Mouse (Mus musculus) cerebellum, postnatal 14 days (tissue): Measurements from ENCODE around the gene Ifi205.
"Not testable (repeated sequence)": the region's sequence is repeated elsewhere in the genome, so short reads cannot be mapped to it uniquely, and the experiment has no call there.

Experiments used
- DNase-seq, 2 experiments: peaks; one replicate each; pipeline ENCODE4 v3.0.0; 2021; ENCODE audit warnings: mixed read lengths in 2 of 2

Gene Ifi205

DNA sequence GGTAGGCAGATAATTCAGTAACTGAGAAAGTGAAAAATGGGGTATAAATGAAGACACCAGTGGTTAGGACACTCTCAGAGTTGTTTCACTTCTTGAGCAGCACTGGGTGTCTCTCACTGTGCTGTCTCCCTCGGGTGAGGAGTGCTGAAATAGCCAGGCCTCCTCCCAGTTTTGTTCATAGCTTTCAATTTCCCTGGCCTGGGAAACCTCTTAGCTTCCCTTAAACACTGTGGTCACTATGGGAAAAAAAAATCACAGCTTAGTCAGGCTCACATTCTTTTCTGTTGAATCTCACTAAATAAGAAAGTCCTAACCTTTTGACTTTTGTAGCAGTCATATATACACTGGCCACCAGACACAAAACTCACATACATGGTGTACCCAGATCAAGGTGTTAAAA lies at the start of gene Ifi205:
Gene Ifi205, minus strand, starts transcription at position 113 of the 400 bp plus-strand sequence.
- no peak for DNase-seq

DNA sequence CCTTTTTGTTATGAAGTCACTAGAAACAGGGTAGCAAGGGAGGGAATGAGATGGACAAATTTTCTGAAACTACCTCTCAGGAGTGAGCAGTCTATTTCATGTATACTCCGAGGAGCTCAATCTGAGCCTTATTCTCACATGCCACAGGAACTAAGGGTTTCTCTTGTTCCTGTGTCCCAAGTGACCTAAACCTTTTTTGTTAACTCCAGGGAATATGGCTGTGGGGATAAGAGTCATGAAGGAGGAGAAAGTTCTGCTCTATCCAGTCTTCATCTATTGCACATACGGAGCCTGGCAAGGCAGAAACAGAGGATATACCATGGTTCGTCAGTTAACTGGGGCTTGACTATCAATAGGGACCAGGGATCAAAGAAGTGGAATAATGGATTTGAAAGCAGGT lies 34.7 kb upstream of the Ifi205 start, which contains the start of gene Olfr430:
Gene Olfr430, plus strand, starts transcription at position 301 of the 400 bp plus-strand sequence.
- DNase-seq: no peak

DNA sequence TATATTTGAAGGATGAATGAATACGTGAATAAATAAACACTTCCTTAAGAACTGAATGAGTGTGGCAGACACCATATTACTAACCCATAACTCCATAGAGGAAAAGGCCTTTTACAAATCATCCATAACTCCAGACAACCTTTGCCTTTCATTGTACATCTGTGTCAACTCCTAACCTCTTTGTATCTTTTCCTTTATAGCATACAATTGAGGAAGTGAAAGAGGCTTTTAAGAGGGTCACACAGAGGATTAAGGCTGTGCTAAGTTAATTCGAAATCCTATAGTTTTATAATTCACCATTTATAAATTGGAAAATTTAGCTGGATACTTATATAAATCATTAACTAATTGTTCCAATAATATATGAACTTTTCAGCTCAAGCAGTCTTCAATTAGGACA lies 23.6 kb upstream of the Ifi205 start:
- no peak for DNase-seq

DNA sequence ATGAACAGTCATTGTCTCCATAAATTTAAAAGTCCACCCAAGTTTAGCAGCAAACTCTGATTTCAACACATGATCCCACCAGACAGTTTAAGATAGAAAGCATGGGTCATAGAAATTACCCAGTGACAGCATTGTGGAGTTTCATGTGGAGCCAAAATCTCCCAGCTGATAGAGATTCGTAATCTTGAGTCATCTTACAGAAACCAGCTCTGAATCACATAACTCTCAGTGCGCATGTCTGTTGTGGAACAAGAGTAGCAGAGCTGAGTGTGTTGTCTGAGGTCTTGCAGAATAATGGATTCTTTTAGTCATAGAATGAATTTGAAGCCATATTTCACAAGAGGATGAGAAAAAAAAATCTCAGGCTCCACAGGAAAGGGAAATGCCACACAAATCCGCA lies 21.4 kb upstream of the Ifi205 start:
- no peak for DNase-seq

DNA sequence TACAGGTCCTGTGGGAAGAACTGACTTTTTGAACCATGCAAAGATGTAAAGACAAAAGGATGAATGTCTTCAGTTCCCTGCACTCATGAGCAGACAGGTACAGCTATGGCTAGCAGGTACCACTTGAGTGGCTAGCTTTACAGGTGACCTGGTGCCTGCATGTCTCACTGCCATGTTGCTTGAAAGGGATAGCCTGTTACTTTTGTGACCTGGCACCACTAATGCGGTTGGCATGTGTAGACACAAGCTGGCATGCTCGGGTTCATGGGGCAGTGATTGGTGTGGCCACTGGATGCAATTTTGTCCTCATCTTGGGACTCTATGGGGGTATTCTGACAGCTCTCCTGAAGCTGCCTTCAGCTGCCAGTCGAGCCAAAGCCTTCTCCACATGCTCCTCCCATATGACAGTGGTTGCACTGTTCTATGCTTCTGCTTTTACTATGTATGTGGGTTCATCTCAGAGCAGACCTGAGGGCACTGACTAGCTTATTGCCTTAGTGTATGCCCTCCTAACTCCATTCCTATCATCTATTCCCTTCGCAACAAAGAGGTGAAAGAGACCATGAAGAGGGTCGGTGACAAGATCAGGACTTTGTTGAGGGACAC lies 20.4 kb upstream of the Ifi205 start:
- no peak for DNase-seq

DNA sequence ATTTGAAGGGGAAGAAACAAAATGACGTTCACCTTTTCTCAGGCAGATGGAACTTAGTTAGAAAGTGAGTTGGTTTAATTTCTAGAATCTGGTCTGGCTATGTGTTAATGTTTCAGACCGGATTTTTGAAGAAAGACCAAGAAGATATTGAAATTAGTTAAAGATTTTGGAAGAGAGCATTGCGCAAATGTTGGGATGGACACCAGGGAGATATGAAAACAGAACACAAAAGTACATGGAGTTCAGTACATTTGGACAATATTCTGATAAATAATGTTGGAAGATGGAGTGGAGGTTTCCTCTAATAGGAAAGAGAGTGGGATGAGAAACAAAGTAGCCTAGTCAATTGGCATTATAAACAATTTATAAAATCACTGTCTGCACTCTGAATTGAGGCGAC lies 19.9 kb upstream of the Ifi205 start:
- DNase-seq: no peak

DNA sequence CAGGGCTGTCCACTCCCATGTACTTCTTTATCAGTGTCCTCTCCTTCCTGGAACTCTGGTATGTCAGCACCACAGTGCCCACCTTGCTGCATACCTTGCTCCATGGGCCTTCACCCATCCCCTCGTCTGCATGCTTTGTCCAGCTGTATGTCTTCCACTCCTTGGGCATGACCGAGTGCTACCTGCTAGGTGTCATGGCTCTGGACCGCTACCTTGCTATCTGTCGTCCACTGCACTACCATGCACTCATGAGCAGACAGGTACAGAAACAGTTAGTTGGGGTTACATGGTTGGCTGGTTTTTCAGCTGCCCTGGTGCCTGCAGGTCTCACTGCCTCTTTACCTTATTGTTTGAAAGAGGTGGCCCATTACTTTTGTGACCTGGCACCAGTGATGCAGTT lies 18.9 kb upstream of the Ifi205 start:
- no peak for DNase-seq

DNA sequence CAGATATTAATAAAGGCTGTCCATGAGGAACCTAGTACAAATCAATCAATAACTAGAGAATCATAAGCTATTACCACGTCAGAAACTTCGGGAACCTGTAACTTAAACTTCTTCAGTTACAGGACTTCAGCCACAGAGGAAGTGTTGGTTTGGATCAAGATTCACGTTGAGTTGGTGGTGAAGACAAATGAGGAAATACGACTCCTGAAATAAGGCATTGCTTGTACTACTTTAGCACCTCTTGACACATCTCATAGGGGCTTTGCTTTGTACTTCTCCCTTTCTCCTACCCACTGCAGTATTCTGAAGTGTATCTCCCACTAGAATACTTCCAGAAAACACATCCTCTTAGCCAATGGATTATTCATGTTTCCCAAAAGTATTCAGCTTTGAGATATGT lies 17.7 kb upstream of the Ifi205 start:
- not testable (repeated sequence) for DNase-seq

DNA sequence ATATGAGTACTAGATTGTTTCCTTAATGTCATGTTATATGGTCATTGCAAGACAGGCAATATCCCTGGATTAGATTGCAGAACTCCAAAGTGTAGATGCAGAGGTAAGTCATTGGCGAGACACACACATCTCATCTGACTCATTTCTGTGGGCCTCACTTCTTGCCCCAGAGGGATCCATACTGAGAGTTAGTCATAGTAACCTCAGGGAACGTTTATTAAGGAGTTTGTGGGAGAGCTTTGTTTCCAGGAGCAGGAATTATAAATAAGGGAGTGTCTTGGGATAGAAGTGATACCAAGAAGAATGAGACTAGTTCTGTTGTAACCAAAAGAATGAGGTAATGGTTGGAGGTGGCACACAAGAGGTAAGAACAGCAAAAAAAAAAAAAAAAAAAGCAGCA lies 17.3 kb upstream of the Ifi205 start, which contains the start of gene Olfr432:
Gene Olfr432, plus strand, starts transcription at position 313 of the 400 bp plus-strand sequence.
- DNase-seq: no peak

DNA sequence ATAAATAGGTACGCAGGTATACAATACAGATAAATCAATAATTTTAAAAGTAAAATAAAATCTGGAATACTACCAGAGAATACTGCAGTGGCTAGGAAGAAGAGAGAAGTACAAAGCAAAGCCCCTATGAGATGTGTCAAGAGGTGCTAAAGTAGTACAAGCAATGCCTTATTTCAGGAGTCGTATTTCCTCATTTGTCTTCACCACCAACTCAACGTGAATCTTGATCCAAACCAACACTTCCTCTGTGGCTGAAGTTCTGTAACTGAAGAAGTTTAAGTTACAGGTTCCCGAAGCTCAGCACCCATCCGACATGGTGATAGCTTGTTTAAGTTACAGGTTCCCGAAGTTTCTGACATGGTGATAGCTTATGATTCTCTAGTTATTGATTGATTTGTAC lies 16.6 kb upstream of the Ifi205 start:
- DNase-seq: not testable (repeated sequence)

DNA sequence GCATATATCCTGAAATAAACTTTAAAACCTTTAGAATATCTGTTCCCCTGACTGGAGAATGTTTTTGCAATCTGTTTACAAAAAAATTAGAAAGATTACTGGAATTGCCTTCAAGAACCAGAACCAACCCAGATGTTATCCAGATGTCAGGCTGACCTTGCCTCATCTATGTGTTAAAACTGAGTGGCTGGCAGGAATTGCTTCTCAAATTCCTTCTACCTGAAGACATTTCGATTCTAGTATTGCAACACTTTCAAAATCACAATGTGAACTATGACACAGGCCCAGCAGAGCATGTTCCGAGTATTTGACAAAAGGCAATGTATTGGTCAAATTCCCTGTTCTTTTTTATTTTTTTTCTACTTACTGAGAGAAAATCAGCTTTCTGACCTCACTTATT lies 12.8 kb upstream of the Ifi205 start:
- no peak for DNase-seq

DNA sequence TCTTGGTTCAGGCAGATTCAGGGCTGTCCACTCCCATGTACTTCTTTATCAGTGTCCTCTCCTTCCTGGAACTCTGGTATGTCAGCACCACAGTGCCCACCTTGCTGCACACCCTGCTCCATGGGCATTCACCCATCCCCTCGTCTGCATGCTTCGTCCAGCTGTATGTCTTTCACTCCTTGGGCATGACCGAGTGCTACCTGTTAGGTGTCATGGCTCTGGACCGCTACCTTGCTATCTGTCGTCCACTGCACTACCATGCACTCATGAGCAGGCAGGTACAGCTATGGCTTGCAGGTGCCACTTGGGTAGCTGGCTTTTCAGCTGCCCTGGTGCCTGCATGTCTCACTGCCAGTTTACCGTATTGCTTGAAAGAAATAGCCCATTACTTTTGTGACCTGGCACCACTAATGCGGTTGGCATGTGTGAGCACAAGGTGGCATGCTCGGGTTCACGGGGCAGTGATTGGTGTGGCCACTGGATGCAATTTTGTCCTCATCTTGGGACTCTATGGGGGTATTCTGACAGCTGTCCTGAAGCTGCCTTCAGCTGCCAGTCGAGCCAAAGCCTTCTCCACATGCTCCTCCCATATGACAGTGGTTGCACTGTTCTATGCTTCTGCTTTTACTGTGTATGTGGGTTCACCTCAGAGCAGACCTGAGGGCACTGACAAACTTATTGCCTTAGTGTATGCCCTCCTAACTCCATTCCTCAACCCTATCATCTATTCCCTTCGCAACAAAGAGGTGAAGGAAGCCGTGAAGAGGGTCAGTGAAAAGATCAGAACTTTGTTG lies 10.7 kb upstream of the Ifi205 start:
- DNase-seq: not testable (repeated sequence)

DNA sequence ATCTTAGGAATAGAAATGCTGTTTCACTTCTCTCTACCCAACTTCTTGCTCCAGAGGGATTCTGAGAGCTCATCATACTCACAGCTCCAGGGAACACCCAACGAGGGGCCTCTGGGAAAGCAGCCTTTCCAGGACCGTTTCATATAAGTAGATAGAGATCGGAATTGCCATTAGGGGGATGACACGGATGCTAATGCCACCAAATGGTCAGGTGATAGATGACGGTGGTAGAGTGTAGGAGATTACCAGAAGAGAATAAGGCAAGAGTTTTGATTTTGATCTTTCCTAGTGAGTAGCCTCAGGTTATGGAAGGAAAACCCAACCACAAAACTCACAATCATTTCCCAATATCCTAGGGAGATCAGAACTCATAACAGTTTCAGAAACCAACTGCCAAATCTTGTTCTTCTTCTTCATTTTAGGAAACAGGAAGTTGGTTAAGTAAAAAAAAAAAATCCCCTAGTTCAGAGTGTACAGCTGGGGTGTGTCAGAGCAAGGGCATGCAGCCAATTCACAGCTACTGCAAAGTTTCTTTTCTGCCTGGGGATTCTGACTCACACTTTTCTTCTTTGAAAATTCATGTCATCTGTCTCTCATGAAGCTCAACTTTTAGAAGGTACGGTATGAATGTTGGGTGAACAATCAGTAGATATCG lies 9.0 kb upstream of the Ifi205 start, which contains the start of gene Olfr433:
Gene Olfr433, plus strand, starts transcription at position 183 of the 655 bp plus-strand sequence.
- DNase-seq: no peak

DNA sequence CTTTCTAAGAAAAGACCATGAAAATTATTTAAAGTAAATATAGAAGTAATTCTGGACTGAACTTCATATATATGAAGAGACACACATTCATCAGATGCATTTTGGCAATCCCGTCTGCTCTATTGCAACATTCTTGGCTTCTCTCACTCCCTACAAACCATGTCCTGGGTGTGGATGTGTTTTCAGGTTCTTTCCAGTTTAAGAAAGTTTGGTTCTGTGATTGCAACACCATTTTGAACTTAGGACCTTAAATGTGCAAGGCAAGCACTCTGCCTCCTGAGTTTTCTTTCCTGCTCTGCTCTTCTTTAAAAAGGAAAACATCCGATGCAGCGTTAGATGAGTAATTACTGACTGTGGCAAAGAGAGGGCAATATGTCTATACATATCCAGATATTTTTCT lies 6.9 kb upstream of the Ifi205 start:
- no peak for DNase-seq

DNA sequence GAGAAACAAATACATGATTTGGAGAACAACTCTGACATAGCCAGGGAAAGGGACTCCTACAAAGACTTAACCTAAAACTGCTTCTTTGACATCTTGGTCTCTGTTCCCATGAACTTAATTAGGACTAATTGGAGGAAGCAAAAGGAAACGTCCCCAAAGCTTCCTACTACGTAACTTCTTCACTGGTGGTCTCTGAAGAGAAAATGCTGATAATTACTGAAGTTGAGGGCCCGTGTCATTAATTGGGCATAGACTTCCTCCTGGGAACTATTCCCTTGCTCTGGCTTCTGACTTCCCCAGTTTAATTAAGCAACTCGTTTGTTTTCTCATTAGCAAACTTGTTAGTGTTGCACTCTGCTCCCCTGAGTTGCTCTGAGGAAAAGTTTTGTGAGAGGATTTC lies 4.2 kb upstream of the Ifi205 start:
- no peak for DNase-seq

DNA sequence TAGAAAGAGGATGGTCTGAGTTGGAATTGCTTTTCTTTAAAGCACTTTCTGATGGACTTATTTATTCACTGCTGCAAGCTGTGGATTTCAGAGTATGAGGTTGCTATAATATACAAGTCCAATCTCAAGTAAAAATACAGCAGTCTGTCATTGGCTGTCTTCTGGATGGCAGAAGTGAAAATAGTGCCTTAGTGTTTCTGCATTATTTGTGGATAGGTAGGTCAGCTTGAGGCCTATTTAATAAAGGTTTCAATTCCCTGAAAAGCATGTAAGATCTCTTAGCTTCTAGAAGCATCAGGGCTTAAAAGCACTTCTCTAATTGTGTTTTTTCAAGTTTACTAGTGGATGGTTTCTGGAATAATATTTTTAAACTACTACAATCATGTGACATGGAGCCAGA lies 24.6 kb downstream of the Ifi205 start:
- DNase-seq: not testable (repeated sequence)

DNA sequence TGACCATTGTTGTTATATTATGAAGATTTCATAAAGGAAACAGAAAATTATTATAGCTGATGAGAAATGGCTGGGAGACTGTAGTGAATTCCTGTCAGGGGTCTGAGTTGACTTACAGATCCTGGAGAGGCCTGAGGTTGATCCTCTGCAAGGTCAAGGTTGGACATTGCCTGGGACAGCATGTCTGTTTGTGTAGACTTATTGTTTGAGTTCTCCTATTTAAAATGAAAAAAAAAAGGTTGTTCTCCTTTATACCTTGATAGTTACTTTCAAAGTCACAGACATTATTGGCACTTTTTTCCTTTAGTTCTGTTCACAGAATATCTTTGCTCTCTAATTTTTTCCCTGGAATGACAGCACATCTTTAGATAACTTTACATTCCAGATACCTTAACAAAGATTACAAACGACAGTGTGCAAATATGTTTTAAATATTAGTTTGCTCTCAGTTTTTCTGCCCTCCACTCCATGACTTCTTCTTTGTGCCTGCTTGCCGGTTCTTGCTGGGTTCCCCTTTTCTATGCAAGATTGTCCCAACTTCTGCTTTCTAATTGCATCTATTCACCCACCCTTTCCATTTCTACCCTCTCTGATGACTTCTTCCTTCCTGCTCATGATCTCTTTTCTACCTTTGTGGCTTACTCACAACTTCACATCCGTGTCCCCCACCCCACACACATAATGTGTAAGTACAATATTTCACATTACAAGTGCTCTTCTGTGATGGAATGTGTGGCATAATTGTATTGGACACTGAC lies 27.1 kb downstream of the Ifi205 start:
- not testable (repeated sequence) for DNase-seq

DNA sequence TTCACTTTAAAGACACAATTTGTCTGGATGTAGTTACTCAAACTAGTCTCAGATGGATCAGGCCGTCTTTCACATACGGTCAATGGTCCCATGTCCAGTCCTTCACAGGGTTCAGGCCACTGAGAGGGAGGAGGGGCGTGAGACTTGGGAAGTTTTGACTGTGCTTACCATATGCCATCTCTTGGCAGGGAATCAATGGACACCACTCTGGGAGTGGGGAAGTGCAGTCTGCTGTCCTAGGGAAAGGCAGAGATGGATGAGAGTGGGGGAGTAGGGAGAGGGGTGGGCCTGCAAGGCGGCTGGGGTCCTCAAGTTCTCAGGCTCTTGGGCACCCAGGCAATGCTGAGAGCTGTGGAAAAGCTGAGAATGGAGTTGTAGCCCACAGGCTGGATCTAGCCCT lies 36.6 kb downstream of the Ifi205 start:
- DNase-seq: peak; percentile 40 to 72

DNA sequence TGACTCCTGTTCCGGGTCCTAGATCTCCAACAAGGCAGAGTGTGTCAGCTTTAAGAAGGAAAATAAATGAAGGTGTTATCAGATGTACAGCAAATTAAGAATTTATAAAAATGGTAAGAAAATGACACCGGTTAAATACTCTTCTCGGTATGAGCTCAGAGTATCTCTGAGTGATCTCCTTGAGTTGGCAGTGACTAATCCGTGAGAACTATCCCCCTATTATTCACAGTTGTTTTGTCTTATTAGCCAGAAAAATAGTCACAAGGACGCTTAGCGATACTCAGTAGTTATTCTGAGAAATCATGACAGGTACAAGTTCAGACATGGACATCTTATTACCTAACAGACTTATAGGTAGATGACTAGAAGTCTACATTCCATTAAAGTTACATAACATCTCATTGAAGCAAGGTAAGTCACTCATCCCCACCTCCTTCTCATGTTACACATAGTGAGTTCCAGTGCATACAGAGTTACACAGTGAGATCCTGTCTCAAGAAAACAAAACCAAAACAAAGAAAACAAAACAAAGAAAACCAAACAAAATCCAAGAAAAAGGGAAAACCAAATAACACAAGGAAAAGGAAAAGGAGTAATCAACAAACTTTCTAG lies 48.8 kb downstream of the Ifi205 start, which contains the start of gene Ifi202b:
Gene Ifi202b, minus strand, starts transcription at position 51 of the 612 bp plus-strand sequence.
- not testable (repeated sequence) for DNase-seq

DNA sequence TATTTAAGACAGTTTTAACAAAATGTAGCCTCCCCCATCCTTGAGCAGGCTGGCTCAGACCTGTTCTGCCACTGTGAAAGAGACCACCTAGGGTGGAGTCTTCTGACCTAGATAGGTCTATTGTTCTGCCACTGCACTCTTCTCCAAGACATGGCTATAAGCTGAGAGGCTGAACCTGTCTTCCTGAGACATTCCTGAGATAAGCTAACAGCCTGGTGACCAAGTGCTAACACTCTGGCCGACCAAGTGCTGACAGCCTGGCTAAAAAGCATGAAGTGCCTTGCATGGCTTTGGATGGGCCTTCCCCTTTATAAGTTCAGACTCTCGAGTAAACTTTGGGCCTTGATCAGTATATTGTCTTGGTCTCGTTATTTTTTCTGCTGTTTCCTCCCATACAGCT lies 50.6 kb downstream of the Ifi205 start:
- DNase-seq: not testable (repeated sequence)

DNA sequence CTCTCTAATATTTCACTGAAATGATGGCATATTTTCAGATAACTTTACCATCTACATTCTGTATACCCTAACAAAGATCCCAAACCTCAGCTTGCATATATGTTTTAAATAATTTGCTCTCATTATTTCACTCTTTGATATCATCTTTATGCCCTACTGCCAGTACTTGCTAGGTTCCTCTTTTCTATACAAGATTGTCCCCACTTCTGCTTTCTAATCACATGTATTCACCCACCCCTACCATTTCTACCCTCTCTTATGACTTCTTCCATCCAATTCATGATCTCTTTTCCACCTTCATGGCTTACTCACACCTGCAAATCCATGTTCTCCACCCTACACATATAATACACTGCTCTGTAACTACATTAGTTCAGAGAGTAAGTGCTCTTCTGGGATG lies 54.0 kb downstream of the Ifi205 start:
- no peak for DNase-seq

DNA sequence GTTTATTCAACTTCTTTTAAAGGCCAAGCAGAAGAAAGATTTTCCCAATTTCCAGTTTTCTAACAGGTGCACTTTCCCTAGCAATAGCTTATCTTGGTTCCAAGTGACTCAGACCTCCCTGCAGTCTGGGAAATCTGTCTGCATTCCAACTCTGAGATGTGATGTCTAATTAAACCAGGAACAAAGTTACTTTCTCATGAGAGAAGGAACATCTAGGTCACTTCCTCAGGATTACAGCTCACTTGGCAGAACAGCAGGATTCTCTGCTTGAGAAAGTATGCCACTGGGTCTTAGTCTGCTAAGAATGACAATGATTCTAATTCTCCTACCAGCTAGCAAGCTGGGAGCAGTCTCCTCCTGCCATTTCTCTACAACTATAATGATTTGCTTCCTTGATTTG lies 58.5 kb downstream of the Ifi205 start:
- DNase-seq: no peak
